Mouse (Mus musculus): Measurements from ENCODE around the gene Fndc3b. TPM values are rescaled to one million over a fixed set of nuclear protein-coding genes. Genes with fewer than 3 reads are reported as not detected.
A peak's percentile ranks its signal among the peaks of the same experiment; 100 is the strongest.

Gene Fndc3b
- polyA plus RNA-seq, 1 experiment from 2014 or later, result 14.0 TPM

GRCm38 (mm10) chr3:27740136-27740535 lies 29.0 kb upstream of the Fndc3b start:
- Histone ChIP-seq H3K9me3 (ENCODE audit: control insufficient read depth, low read length) (no peaks in the 10 kb centered on the region), H3K4me1 (ENCODE audit: control insufficient read depth, insufficient read depth, low read length) (no peaks in the 10 kb centered on the region), H3K4me3 (ENCODE audit: low read length) (no peak overlapping the region), H3K36me3 (ENCODE audit: control insufficient read depth, insufficient read depth, low read length) (no peaks in the 10 kb centered on the region), H3K27me3 (replicated peaks; ENCODE audit: control insufficient read depth, insufficient read depth, low read length) (no peaks in the 10 kb centered on the region), H3K4me2 (ENCODE audit: low read depth, low read length) (no peak overlapping the region), H3K27ac (ENCODE audit: low read length) (no peak overlapping the region), H3K9ac (ENCODE audit: low read depth, low read length) (no peak overlapping the region)
- WGBS, result 81% methylated on average over 7 of the region's 7 CpGs
- no peak for ATAC-seq

DNA sequence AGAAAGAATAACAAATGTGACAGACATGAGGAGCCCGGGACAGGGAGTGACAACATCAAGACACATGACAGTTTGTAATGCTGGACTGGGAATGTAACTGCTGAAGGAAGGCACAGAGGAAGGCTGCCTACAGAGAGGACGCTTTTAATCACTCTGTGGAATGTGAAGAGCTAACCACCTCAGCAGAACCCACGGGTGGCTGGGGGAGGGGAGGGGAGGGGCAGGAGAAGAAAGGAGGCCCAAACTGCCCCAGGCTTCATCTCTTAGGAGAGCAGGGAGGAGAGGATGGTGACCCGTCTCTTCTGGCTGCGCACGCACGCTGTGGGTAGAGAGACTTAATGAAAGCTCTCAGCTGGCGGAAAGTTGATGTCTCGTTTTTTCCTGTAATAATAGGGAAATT lies 25.1 kb upstream of the Fndc3b start:
- Histone ChIP-seq H3K27ac (ENCODE audit: low read length) (no peak overlapping the region), H3K36me3 (ENCODE audit: control insufficient read depth, insufficient read depth, low read length) (no peaks in the 10 kb centered on the region), H3K4me2 (ENCODE audit: low read depth, low read length) (no peak overlapping the region), H3K27me3 (replicated peaks; ENCODE audit: control insufficient read depth, insufficient read depth, low read length) (no peaks in the 10 kb centered on the region), H3K9me3 (ENCODE audit: control insufficient read depth, low read length) (no peaks in the 10 kb centered on the region), H3K4me3 (ENCODE audit: low read length) (no peak overlapping the region), H3K4me1 (ENCODE audit: control insufficient read depth, insufficient read depth, low read length) (no peaks in the 10 kb centered on the region), H3K9ac (ENCODE audit: low read depth, low read length) (no peak overlapping the region)
- WGBS, result 44% methylated on average over 9 of the region's 9 CpGs
- ATAC-seq, result no peak

DNA sequence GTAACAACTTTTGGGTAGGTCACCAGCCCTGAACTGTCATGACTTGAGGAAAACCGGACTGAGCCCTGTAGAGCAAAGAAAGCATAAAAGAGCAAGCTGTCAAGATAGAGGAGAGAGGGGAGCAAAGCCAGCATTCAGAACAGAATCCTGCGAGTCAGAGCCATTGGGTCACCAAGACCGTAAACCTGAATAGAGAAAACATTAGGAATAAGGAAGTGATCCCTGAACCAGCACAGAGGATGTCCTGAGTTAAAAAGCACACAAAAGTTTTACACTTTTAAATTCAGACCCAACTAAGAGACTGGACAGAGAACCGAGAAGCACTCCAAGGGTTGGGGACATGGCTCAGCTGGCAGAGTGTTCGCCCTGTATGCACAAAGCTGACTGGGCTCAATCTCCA lies 24.0 kb upstream of the Fndc3b start:
- Histone ChIP-seq H3K4me3 (ENCODE audit: low read length) (no peak overlapping the region), H3K27me3 (replicated peaks; ENCODE audit: control insufficient read depth, insufficient read depth, low read length) (no peaks in the 10 kb centered on the region), H3K9ac (ENCODE audit: low read depth, low read length) (no peak overlapping the region), H3K4me1 (ENCODE audit: control insufficient read depth, insufficient read depth, low read length) (no peaks in the 10 kb centered on the region), H3K4me2 (ENCODE audit: low read depth, low read length) (no peak overlapping the region), H3K9me3 (ENCODE audit: control insufficient read depth, low read length) (no peaks in the 10 kb centered on the region), H3K27ac (ENCODE audit: low read length) (no peak overlapping the region), H3K36me3 (ENCODE audit: control insufficient read depth, insufficient read depth, low read length) (no peaks in the 10 kb centered on the region)
- no peak for ATAC-seq
- WGBS, result 76% methylated on average over 5 of the region's 5 CpGs

DNA sequence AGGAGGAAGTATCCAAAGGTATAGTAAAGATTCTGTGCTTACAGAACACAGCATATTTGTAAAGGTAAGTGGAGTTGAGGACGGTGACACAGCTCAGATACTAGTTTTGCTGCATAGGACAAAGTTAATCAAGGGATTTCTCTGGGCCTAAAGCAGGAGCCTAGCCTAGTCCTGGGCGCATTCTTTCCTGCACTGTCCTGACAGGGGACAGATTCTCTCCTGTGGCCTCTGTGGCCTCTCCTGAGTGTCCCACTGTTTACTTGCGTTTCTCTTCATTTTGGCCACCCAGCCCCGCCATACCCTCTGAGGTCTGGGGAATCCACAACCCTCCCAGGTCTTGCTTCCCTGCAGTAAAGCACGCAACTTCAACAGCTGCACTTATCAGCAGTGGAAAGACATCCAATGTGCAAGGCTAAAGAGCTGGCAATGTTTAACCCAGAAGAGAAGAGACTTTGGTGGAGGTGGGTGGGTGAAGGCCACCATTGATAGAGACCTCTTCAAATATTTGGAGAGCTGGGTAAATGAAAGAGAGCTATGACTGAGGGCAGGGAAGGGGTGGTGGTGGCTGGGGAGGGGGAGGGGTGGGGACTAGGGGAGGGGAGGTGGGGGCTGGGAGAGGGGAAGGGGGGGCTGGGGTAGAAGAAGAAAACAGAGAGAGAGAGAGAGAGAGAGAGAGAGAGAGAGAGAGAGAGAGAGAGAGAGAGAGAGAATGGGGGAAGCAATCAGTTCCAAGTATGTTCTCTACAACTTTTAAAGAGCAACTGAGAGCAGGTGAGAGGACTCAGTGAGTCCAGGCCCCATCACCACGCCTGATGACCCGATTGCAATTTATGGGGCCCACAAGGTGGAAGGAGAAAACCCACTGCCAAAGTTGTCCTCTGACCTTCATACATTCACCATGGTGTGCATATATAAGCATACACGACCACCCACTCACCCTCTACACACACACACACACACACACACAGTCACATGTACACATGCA lies 18.0 kb upstream of the Fndc3b start:
- H3K27me3 ChIP-seq (replicated peaks; ENCODE audit: control insufficient read depth, insufficient read depth, low read length), result no peaks in the 10 kb centered on the region
- H3K9ac ChIP-seq (ENCODE audit: low read depth, low read length), result no peak overlapping the region
- ATAC-seq, result peak; percentile 72
- H3K27ac ChIP-seq (ENCODE audit: low read length), result peak overlapping the region; percentile 59
- no peaks in the 10 kb centered on the region for H3K36me3 ChIP-seq (ENCODE audit: control insufficient read depth, insufficient read depth, low read length)
- 50% methylated on average over 8 of the region's 8 CpGs for WGBS
- no peaks in the 10 kb centered on the region for H3K9me3 ChIP-seq (ENCODE audit: control insufficient read depth, low read length)
- H3K4me3 ChIP-seq (ENCODE audit: low read length), result no peak overlapping the region
- 0 out of 2 replicates have a peak overlapping the region, but pooled peaks have one; percentile 9 for H3K4me2 ChIP-seq (ENCODE audit: low read depth, low read length)
- peaks cover 16% of the 10 kb centered on the region for H3K4me1 ChIP-seq (ENCODE audit: control insufficient read depth, insufficient read depth, low read length)

DNA sequence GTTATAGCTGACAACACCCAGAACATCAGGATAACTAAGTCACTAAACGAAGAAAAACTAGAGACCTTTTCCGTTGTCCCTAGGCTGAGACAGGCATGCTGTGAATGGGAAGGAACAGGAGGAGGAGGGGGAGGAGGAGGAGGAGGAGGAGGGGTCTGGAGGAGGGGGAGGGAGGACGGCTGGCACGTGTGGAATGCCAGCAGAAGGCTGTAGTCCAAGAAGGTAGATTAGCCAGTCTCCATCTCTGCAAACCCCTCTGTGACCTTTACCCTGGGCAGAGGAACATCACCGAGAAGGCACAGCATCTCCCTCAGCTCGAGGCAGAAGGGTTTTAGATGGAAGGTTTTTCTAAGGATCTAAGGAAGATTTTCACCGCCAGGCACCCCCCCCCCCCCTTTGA lies 17.1 kb upstream of the Fndc3b start:
- H3K4me1 ChIP-seq (ENCODE audit: control insufficient read depth, insufficient read depth, low read length), result peaks cover 18% of the 10 kb centered on the region
- H3K27ac ChIP-seq (ENCODE audit: low read length), result no peak overlapping the region
- WGBS, result 7% methylated on average over 7 of the region's 7 CpGs
- H3K4me3 ChIP-seq (ENCODE audit: low read length), result no peak overlapping the region
- no peaks in the 10 kb centered on the region for H3K27me3 ChIP-seq (replicated peaks; ENCODE audit: control insufficient read depth, insufficient read depth, low read length)
- no peak for ATAC-seq
- H3K9ac ChIP-seq (ENCODE audit: low read depth, low read length), result no peak overlapping the region
- no peaks in the 10 kb centered on the region for H3K9me3 ChIP-seq (ENCODE audit: control insufficient read depth, low read length)
- no peaks in the 10 kb centered on the region for H3K36me3 ChIP-seq (ENCODE audit: control insufficient read depth, insufficient read depth, low read length)
- H3K4me2 ChIP-seq (ENCODE audit: low read depth, low read length), result no peak overlapping the region

DNA sequence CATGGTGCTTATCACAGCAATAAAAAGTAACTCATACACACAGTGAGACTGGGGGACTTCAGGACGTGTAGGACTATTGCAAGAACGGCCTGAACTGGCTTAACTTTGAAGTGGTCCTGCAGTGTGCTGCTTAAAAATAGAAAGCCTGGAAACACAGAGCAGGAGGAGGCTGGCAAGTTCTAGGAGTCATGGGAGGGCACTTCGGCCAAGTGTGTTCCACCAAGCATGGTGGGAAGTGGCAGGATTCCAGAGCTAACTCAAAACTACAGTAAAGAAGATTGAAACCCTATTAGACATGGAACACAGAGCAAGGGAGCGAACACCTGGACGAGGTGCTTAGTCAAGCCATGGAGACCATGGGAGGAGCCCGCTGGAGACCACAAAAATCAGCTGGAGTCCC lies 14.6 kb upstream of the Fndc3b start:
- 72% methylated on average over 6 of the region's 6 CpGs for WGBS
- peaks cover 18% of the 10 kb centered on the region for H3K4me1 ChIP-seq (ENCODE audit: control insufficient read depth, insufficient read depth, low read length)
- no peaks in the 10 kb centered on the region for H3K27me3 ChIP-seq (replicated peaks; ENCODE audit: control insufficient read depth, insufficient read depth, low read length)
- H3K9me3 ChIP-seq (ENCODE audit: control insufficient read depth, low read length), result no peaks in the 10 kb centered on the region
- no peaks in the 10 kb centered on the region for H3K36me3 ChIP-seq (ENCODE audit: control insufficient read depth, insufficient read depth, low read length)
- ATAC-seq, result no peak
- no peak overlapping the region for H3K9ac ChIP-seq (ENCODE audit: low read depth, low read length)
- H3K4me2 ChIP-seq (ENCODE audit: low read depth, low read length), result no peak overlapping the region
- H3K4me3 ChIP-seq (ENCODE audit: low read length), result no peak overlapping the region
- H3K27ac ChIP-seq (ENCODE audit: low read length), result no peak overlapping the region

- 0 out of 2 replicates have a peak overlapping the region, but pooled peaks have one; percentile 3 for H3K4me2 ChIP-seq (ENCODE audit: low read depth, low read length)
- H3K4me3 ChIP-seq (ENCODE audit: low read length), result no peak overlapping the region
- H3K27ac ChIP-seq (ENCODE audit: low read length), result 0 out of 2 replicates have a peak overlapping the region, but pooled peaks have one; percentile 8
- H3K9ac ChIP-seq (ENCODE audit: low read depth, low read length), result no peak overlapping the region
- H3K9me3 ChIP-seq (ENCODE audit: control insufficient read depth, low read length), result no peaks in the 10 kb centered on the region
- H3K27me3 ChIP-seq (replicated peaks; ENCODE audit: control insufficient read depth, insufficient read depth, low read length), result no peaks in the 10 kb centered on the region
- H3K4me1 ChIP-seq (ENCODE audit: control insufficient read depth, insufficient read depth, low read length), result peaks cover 18% of the 10 kb centered on the region
- H3K36me3 ChIP-seq (ENCODE audit: control insufficient read depth, insufficient read depth, low read length), result no peaks in the 10 kb centered on the region
- 19% methylated on average over 8 of the region's 8 CpGs for WGBS
- peak; percentile 85 for ATAC-seq
These were observed 13.1 kb upstream of the Fndc3b start for GRCm38 (mm10) chr3:27724208-27724607.

DNA sequence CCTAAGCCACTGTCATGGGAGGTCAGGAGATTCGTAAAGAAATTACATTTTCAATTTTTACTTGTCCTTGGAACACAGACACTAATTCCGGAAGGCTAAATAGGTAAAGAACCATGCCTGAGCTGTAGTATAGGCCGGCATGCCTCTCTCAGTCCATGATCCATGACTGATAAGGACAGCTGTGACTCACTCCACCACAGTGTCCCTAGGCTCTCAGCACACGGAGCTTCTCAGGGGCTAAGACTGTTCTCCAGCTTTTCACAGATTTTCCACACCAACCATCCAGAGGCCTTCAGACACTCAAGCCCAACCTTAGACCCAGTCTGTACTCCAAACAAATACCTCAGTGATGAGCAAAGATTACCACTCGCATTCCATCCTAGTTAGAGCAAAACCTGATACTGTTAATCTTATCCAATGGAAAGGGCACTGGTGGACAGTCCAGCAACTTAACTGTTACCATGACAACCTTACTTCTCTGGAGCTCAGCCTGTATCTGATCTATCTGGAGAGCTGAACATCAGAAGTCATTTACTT lies 7.8 kb upstream of the Fndc3b start:
- ATAC-seq, result peak; percentile 50; the same call in 1 of the 2 replicates
- H3K9ac ChIP-seq (ENCODE audit: low read depth, low read length), result no peak overlapping the region
- H3K9me3 ChIP-seq (ENCODE audit: control insufficient read depth, low read length), result no peaks in the 10 kb centered on the region
- H3K27me3 ChIP-seq (replicated peaks; ENCODE audit: control insufficient read depth, insufficient read depth, low read length), result no peaks in the 10 kb centered on the region
- H3K4me2 ChIP-seq (ENCODE audit: low read depth, low read length), result no peak overlapping the region
- peaks cover under 1% of the 10 kb centered on the region; the same call in 1 of the 2 replicates for H3K4me1 ChIP-seq (ENCODE audit: control insufficient read depth, insufficient read depth, low read length)
- 71% methylated on average over 5 of the region's 5 CpGs for WGBS
- H3K36me3 ChIP-seq (ENCODE audit: control insufficient read depth, insufficient read depth, low read length), result no peaks in the 10 kb centered on the region
- no peak overlapping the region for H3K27ac ChIP-seq (ENCODE audit: low read length)
- H3K4me3 ChIP-seq (ENCODE audit: low read length), result no peak overlapping the region

DNA sequence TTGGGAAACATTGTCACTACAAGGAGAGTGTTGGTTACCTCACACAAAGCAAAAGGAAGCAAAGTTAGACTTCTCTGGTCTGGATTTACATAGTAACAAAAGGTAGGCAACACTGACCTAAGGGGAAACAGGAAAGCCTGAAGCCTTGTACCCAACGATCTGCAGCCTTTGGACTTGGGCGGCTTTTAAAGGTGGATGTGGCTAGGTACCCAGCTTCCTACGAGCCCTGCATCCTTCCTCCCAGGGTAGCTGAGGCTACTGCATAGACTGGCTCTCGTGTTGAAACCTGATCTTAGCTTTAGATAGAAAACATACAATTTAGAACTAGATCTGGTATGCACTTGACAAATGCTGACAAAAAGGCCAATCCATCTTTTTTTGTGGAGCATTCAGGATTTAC lies 2.9 kb upstream of the Fndc3b start:
- no peaks in the 10 kb centered on the region for H3K9me3 ChIP-seq (ENCODE audit: control insufficient read depth, low read length)
- 66% methylated on average over 4 of the region's 4 CpGs for WGBS
- no peak overlapping the region for H3K27ac ChIP-seq (ENCODE audit: low read length)
- no peak overlapping the region for H3K4me3 ChIP-seq (ENCODE audit: low read length)
- no peak for ATAC-seq
- no peak overlapping the region for H3K4me2 ChIP-seq (ENCODE audit: low read depth, low read length)
- H3K27me3 ChIP-seq (replicated peaks; ENCODE audit: control insufficient read depth, insufficient read depth, low read length), result no peaks in the 10 kb centered on the region
- H3K4me1 ChIP-seq (ENCODE audit: control insufficient read depth, insufficient read depth, low read length), result no peaks in the 10 kb centered on the region
- H3K9ac ChIP-seq (ENCODE audit: low read depth, low read length), result no peak overlapping the region
- H3K36me3 ChIP-seq (ENCODE audit: control insufficient read depth, insufficient read depth, low read length), result no peaks in the 10 kb centered on the region

Measured in intestine, embryonic 16.5 days (tissue).